Mouse (Mus musculus): ENCODE measurements around the gene Itprid1.

Gene Itprid1

GRCm38 (mm10) chr6:55836650-55837320, at the start of gene Itprid1:
TSS of gene Itprid1 (plus strand) at chr6:55836895.
- peak; percentile 51 for DNase-seq

- no peak for DNase-seq
These were observed 47.1 kb upstream of the Itprid1 start for GRCm38 (mm10) chr6:55789557-55789956.

GRCm38 (mm10) chr6:55791852-55792496, 44.7 kb upstream of the Itprid1 start:
- DNase-seq: no peak

- no peak for DNase-seq
These were observed 44.2 kb upstream of the Itprid1 start for GRCm38 (mm10) chr6:55792536-55792935.

GRCm38 (mm10) chr6:55802686-55803085, 34.0 kb upstream of the Itprid1 start:
- DNase-seq: no peak

GRCm38 (mm10) chr6:55803357-55803756, 33.3 kb upstream of the Itprid1 start:
- no peak for DNase-seq

- peak; percentile 10 for DNase-seq
These were observed 32.6 kb upstream of the Itprid1 start for GRCm38 (mm10) chr6:55803991-55804680.

- no peak for DNase-seq
These were observed 32.1 kb upstream of the Itprid1 start for GRCm38 (mm10) chr6:55804681-55805000.

- no peak for DNase-seq
These were observed 31.2 kb upstream of the Itprid1 start for GRCm38 (mm10) chr6:55805291-55806137.

- DNase-seq: no peak
These were observed 30.2 kb upstream of the Itprid1 start for GRCm38 (mm10) chr6:55806537-55806936.

GRCm38 (mm10) chr6:55808692-55809091, 28.0 kb upstream of the Itprid1 start:
- no peak for DNase-seq

GRCm38 (mm10) chr6:55811153-55811552, 25.5 kb upstream of the Itprid1 start:
- DNase-seq: no peak

- DNase-seq: no peak
These were observed 24.3 kb upstream of the Itprid1 start for GRCm38 (mm10) chr6:55812353-55812752.

GRCm38 (mm10) chr6:55814184-55814926, 22.3 kb upstream of the Itprid1 start:
- no peak for DNase-seq

- no peak for DNase-seq
These were observed 19.8 kb upstream of the Itprid1 start for GRCm38 (mm10) chr6:55816911-55817310.

- DNase-seq: no peak
These were observed 7.0 kb upstream of the Itprid1 start for GRCm38 (mm10) chr6:55829722-55830121.

- no peak for DNase-seq
These were observed 15.9 kb downstream of the Itprid1 start for GRCm38 (mm10) chr6:55852589-55852988.

- no peak for DNase-seq
These were observed 19.4 kb downstream of the Itprid1 start for GRCm38 (mm10) chr6:55856085-55856484.

GRCm38 (mm10) chr6:55865206-55865605, 28.5 kb downstream of the Itprid1 start:
- no peak for DNase-seq

GRCm38 (mm10) chr6:55879356-55879960, 42.8 kb downstream of the Itprid1 start:
- no peak for DNase-seq

GRCm38 (mm10) chr6:55880886-55881285, 44.2 kb downstream of the Itprid1 start:
- DNase-seq: peak; percentile 11

- no peak for DNase-seq
These were observed 50.9 kb downstream of the Itprid1 start for GRCm38 (mm10) chr6:55887598-55887997.

Measured in lung, postnatal 36 days (tissue).